Mouse (Mus musculus) adrenal gland, postnatal 4 days (tissue): ENCODE measurements around the gene Zbtb43. TPM values are rescaled to one million over a fixed set of nuclear protein-coding genes. Genes with fewer than 3 reads are reported as not detected.
A peak's percentile ranks its signal among the peaks of the same experiment; 100 is the strongest.

Experiments
- DNase-seq, 2 experiments: peaks; one replicate each; pipeline ENCODE4 v3.0.0; 2021 to 2022; ENCODE audit warnings: low spot score in 2 of 2, mixed read lengths in 2 of 2
- long read RNA-seq, 2 experiments: library from polyadenylated mRNA; stranded (forward); transcript quantifications; one replicate each; pipeline ENCODE4 v2.0.0; 2021
- total RNA-seq, 2 experiments: library from RNA; stranded (reverse); gene quantifications; 2 replicates each; pipeline ENCODE4 v1.2.3; 2021

Zbtb43 gene
- 10 to 100 TPM; 21.5 to 24.1 TPM for total RNA-seq
- long read RNA-seq, experiment 1, full-length matches to known transcripts: 5 of 13 reads
- long read RNA-seq, experiment 1, partial matches to known transcripts: 0 of 13 reads
- long read RNA-seq, experiment 1, other reads (novel, unspliced or antisense): 8 of 13 reads
- long read RNA-seq, experiment 2, full-length matches to known transcripts: 11 of 17 reads
- long read RNA-seq, experiment 2, partial matches to known transcripts: 0 of 17 reads
- long read RNA-seq, experiment 2, other reads (novel, unspliced or antisense): 6 of 17 reads

GRCm38 (mm10) chr2:33468466-33469097, at the start of gene Zbtb43:
Gene Zbtb43, minus strand, starts transcription at chr2:33468559.
- peak; percentile 92 for DNase-seq

GRCm38 (mm10) chr2:33515856-33516255, 47.5 kb upstream of the Zbtb43 start:
- DNase-seq: no peak

- DNase-seq: no peak
Measured at GRCm38 (mm10) chr2:33515431-33515830, 47.1 kb upstream of the Zbtb43 start.

DNA sequence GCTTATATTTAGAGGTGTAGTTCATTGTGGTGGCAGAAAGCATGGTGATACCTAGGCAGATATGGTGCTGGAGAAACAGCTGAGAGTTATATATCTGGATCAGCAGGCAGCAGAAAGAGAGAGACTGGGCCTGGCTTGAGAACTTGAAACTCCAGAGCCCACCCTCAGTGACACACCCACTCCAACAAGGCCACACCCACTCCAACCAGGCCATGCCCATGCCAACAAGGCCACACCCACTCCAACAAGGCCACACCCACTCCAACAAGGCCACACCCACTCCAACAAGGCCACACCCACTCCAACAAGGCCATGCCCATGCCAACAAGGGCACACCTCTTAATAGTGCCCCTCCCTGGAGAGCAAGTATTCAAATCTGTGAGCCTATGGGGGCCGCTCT, 42.4 kb upstream of the Zbtb43 start:
- DNase-seq: no peak

DNA sequence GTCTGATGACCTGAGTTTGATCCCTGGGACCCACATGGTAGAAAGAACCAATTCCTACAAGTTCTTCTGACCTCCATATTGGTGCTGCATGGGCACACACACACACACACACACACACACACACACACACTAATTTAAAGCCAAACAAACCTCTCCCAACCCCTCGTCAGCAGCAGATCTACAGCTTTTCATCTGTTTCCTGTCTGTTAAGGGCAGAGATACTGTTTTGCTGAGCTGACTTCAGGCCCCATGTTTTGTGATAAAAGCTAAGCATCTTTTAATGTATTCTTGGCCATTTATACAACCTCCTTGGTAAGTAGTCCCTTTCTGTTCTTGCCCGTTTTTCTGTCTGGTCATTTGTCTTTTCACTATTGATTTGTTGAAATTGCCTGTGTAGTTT, 34.2 kb upstream of the Zbtb43 start:
- DNase-seq: no peak

DNA sequence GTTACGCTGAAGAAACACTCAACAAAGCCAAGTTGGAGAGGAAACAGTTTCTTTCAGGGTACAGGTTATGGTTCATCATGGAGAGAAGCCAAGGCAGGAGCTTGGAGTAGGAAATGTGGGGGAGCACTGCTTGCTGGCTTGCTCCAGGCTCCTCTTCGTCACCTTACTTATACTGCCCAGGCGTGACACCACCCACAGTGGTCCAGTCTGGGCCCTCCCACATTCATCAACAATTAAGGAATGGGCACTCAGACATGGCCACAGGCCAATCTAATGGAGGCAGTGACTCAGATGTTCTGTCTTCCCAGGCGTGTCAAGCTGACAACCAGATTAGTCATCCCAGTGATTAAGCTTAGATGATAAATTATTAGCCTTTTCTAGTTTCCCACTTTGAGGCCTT, 29.9 kb upstream of the Zbtb43 start:
- no peak for DNase-seq

- no peak for DNase-seq
Measured at GRCm38 (mm10) chr2:33495654-33496053, 27.3 kb upstream of the Zbtb43 start.

GRCm38 (mm10) chr2:33492041-33492440, 23.7 kb upstream of the Zbtb43 start:
- no peak for DNase-seq

DNA sequence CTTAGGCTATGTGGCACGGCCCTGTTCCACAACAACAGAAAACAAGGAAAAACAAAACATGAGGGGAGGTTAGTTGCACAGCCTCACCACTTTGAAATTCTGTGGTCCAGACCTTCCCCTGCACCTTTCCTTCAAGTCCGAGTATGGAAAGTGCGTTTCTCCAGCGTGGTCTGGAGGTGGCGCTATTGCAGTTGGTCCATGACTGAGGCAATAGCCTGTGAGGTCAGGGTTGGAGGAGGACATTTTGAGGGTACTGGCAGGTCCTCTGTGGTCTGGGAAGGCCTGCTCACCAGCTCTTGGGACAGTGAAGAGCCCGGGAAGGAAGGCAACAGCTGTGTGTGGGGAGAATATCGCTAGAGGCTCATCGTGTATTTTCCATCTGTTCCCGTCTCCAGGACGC, 21.2 kb upstream of the Zbtb43 start:
- DNase-seq: no peak

DNA sequence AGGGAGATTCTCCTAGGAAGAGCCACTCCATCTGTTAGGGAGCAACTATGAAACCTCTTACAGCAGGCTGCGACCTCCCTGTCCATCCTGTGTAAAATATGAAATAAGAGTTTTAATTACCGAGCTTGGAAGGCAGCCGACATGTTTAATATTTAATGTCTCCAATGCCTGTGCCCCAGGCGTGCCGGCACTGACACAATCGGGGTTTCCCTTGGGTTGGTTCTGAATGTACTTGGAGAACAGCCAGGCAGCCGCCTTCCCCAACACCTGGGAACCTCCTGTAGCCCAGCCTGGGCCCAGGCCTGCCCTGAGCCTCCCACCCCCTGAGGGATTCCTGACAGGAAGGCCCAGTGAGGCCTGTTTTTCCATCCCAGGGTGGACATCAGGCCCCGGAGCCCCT, 19.0 kb upstream of the Zbtb43 start:
- DNase-seq: no peak

GRCm38 (mm10) chr2:33486866-33487265, 18.5 kb upstream of the Zbtb43 start:
- peak; percentile 41 to 55 for DNase-seq

GRCm38 (mm10) chr2:33477961-33478755, 9.8 kb upstream of the Zbtb43 start:
- DNase-seq: no peak

DNA sequence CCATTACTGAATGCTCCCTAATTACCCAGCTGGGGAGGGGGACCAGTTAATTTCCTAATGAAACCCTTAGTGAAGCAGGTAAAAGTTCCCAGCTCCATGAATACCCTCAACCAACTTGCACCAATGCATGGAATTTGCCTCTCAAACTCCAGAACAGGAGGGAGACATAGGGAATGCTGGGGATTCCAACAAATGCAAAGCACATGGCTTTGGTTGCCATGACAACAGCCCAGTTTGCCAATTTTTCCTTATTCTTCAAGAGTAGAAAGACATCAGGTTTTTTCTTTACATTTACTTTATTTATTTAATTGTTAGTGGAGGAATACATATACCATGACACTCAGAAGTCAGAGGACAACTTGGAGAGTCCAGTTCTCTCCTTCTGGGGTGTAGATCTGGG, 7.6 kb upstream of the Zbtb43 start:
- DNase-seq: no peak

DNA sequence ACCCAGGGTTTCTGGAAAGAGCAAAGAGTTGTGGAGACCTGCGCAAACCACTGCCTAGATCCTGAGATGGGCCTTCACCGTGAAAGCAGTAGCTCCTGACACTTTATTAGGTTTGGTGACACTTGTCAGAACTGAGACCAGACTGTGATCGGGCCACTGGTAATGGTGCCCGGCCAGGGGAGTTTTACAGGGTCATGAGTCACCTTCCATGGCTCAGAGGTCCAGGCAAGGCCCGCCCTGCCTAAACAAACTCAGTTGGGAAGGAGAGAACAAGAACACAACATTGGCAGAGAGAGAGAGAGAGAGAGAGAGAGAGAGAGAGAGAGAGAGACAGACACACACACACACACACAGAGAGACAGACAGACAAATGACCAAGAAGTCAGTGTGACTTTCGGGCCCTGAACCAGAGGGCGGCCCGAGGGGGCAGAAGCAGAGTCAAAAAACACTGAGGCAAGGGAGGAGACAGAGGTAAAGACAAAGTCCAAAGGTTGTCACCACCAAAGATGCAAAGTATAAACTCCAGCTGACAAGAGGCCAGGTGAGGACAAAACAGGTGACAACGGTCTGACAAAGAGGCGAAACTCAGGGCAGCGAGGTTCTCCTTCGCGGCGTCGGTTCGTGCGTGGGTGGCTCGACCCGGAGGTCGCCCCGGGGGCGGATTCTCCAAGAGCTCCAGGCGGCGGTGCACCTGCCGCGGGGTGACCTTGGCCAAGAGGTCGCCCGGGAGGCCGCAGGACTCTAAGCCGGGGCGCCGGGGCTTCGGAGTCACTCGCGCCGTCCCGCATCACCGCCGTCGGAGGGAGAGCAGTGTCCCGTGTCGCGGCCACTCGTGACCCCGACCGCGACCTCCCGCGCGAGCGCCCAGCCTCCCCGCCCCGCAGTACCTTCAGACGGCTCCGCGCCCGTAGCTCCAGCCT, 553 bp downstream of the Zbtb43 start:
- peak in 1 of 2 experiments; percentile 18 for DNase-seq

DNA sequence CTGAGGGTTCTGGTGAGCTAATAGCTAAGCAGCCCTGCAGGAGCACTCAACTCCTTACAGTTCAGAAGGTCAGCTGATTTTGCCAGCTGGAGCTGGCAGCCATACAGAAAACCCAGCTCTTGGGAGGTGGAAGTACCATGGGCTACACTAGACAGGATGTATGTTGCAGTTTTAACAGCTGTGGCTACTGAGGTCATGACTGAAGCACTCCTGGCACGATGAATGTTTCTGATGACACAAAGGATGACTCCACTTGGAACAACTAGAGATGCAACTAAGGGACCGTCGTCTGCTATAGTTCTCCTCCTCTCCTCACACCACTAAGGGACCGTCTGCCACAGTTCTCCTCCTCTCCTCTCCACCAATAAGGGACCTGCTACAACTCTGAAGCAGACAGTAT, 2.4 kb downstream of the Zbtb43 start:
- DNase-seq: no peak

- DNase-seq: no peak
Measured at GRCm38 (mm10) chr2:33465215-33465614, 3.1 kb downstream of the Zbtb43 start.

- no peak for DNase-seq
Measured at GRCm38 (mm10) chr2:33462066-33462465, 6.3 kb downstream of the Zbtb43 start.

GRCm38 (mm10) chr2:33461066-33461465, 7.3 kb downstream of the Zbtb43 start:
- DNase-seq: no peak

DNA sequence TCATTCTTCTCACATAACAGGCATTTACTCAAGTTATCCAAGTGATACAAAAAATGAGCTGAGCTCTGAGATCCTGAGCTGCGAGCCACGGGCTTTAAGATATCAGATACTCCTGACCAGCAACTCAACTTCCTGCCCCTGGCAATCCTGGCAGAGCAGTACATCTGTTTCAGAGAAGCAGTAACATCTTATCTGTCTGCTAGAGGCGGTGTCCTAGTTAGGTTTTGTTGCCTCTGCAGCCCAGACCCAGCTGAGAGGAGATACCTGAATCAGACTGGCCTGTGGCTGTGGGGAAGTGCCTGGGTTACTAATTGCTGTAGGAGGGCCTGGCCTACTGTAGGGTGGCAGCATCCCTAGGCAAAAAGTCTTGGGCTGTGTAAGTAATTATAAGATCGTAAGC, 8.7 kb downstream of the Zbtb43 start:
- DNase-seq: no peak

- no peak for DNase-seq
Measured at GRCm38 (mm10) chr2:33456696-33457095, 11.7 kb downstream of the Zbtb43 start.

DNA sequence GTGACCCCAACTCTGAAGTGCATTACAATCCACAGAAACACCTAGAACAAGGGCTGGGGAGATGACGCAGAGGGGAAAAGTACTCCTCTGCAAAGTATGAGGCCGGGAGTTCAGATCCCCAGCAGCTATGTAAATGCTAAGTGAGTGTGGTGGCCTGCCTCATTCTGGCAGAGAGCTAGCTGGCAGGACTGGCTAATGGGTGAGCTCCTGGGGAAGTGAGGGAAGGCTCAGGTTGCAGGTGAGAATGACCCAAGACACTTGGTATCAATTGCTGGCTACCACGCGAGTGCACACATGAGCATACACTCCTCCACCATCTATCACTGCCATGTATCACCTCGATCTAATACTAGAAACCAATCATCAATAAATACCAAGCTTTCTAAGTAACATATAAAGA, 12.1 kb downstream of the Zbtb43 start:
- DNase-seq: no peak
